Mouse (Mus musculus): ENCODE results near the gene Hist1h2bf. TPM values are rescaled to one million over a fixed set of nuclear protein-coding genes. Genes with fewer than 3 reads are reported as not detected.
"Not testable (repeated sequence)": the region's sequence is repeated elsewhere in the genome, so short reads cannot be mapped to it uniquely, and the experiment has no call there.

The Hist1h2bf gene
- total RNA-seq, 1 experiment from 2014 or later, result 569 TPM

DNA sequence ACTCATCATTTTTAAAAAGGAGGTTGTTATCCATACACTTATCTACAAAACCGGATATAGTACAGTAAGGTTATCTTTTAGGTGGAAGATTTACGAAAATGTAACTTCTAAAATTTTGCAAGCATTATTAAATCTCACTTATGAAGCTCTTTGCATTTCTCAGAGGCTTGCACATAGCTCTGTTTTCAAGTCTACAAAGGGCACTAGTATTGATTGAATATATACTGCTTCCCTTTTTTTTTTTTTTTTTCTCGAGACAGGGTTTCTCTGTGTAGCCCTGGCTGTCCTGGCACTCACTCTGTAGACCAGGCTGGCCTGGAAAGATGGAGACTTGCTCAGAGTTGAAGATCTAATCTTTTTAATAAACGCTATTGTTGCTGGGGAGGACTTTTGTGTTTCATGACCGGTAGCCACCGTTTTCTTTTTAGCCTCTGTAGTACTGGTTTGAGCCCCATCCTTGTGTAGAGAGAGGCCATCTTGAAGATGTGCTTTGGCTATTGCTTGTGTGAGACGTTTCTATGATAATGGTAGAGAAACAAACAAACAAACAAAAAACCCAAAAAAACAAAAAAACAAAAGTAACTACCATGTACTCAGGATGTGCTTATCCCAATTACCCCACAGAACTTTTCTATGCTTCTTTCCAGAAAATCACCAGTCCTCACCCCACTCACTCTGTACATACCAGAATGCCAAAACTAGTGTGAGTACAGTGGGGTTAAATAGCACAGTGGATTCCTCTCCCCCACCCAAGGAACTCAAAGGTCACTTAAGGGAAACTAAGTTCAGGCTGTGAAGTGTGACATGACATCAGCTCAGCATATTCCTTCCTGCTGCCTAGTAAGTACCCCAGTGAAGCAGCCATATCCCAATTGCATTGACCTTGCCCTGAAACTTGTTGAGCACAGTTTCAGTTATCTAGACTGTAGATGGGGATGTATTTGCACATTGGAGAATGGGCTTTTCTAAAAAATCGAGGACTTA, 21.8 kb downstream of the Hist1h2bf start:
- no peak for ATAC-seq (replicated peaks; ENCODE audit: low read depth, poor library complexity, severe bottlenecking)

DNA sequence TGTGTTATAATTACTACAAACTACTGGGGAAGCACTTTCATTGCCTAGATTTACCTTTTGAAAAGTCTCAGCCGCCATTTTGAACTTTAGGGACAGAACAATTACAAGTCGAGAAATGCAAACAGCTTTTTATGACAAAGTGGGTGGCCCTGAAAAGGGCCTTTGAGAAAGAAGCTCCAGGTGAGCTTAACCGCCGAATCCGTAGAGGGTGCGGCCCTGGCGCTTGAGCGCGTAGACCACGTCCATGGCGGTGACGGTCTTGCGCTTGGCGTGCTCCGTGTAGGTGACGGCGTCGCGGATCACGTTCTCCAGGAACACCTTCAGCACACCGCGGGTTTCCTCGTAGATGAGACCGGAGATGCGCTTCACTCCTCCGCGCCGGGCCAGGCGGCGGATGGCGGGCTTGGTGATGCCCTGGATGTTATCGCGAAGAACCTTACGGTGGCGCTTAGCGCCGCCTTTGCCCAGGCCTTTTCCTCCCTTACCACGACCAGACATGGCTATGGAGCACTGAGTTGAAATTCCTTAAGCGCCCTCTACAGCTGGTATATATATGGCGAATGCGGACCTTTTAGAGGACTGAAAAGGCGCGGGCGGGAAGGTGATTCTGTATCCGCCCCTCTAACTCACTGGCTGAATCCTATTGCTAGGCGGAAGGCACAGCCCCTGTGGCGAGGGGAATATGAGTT, 22.7 kb downstream of the Hist1h2bf start, which contains the start of gene Hist1h4f:
Gene Hist1h4f, minus strand, starts transcription at position 503 of the 689 bp plus-strand sequence.
- peak; percentile 60 for ATAC-seq (replicated peaks; ENCODE audit: low read depth, poor library complexity, severe bottlenecking)

- ATAC-seq (replicated peaks; ENCODE audit: low read depth, poor library complexity, severe bottlenecking), result no peak
These were observed 23.2 kb downstream of the Hist1h2bf start for GRCm38 (mm10) chr13:23550761-23551145.

GRCm38 (mm10) chr13:23546694-23547093, 27.3 kb downstream of the Hist1h2bf start:
- ATAC-seq (replicated peaks; ENCODE audit: low read depth, poor library complexity, severe bottlenecking), result no peak

GRCm38 (mm10) chr13:23544787-23545120, 29.2 kb downstream of the Hist1h2bf start:
- peak; percentile 33 for ATAC-seq (replicated peaks; ENCODE audit: low read depth, poor library complexity, severe bottlenecking)

DNA sequence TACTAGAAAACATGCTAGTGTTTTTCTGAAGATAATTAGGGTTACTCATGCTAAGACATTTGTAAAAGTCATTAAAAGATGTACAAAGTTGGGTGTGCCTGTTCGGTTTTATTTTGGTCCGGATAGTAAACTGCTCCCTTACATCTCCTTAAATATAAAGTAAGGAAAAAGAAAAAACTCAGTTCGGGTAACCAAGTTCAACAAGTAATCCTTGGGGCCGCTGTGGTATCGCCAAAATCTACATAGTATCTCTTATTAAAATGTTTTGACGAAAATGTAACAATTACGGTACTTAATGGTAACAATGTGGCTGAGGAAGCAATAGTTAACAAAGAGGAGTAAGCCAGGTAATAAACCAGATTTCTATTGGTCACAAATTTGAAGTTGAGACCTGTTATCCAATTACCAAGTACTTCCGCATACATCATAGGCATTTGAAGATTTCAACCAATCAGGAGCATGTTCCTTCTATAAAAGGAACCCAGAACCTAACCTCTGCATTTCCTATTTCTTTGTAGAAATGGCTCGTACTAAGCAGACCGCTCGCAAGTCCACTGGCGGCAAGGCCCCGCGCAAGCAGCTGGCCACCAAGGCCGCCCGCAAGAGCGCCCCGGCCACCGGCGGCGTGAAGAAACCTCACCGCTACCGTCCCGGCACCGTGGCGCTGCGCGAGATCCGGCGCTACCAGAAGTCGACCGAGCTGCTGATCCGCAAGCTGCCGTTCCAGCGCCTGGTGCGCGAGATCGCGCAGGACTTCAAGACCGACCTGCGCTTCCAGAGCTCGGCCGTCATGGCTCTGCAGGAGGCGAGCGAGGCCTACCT, 29.8 kb downstream of the Hist1h2bf start, which contains the start of gene Hist1h3f:
Gene Hist1h3f, plus strand, starts transcription at position 88 of the 822 bp plus-strand sequence.
- peak; percentile 81 for ATAC-seq (replicated peaks; ENCODE audit: low read depth, poor library complexity, severe bottlenecking)

GRCm38 (mm10) chr13:23542999-23543607, 30.9 kb downstream of the Hist1h2bf start, which contains the start of gene Hist1h2bh:
Gene Hist1h2bh, minus strand, starts transcription at chr13:23543392.
- peak; percentile 84 for ATAC-seq (replicated peaks; ENCODE audit: low read depth, poor library complexity, severe bottlenecking)

DNA sequence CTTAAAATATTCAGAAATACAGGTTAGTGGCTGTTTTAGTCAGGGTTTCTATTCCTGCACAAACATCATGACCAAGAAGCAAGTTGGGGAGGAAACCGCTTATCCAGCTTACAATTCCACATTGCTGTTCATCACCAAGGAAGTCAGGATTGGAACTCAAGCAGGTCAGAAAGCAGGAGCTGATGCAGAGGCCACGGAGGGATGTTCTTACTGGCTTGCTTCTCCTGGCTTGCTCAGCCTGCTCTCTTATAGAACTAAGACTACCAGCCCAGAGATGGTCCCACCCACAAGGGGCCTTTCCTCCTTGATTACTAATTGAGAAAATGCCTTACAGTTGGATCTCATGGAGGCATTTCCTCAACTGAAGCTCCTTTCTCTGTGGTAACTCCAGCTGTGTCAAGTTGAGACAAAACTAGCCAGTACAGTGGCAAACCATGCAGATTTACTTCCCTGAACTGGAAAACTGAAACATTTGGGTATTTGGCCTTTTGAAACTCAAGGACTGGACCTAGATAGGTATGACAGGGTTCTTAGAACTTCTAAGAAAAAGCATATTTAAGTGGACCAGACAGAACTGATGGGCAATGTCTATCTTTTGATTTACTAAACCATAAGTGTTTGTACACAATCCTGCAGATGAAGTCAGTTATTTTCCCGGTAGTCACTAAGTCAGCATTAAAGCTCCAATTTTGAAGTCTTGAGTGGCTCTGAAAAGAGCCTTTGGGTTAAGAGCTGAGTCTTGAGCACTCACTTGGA, 31.6 kb downstream of the Hist1h2bf start:
- ATAC-seq (replicated peaks; ENCODE audit: low read depth, poor library complexity, severe bottlenecking), result not testable (repeated sequence)

- ATAC-seq (replicated peaks; ENCODE audit: low read depth, poor library complexity, severe bottlenecking), result no peak
These were observed 32.5 kb downstream of the Hist1h2bf start for GRCm38 (mm10) chr13:23541497-23541896.

DNA sequence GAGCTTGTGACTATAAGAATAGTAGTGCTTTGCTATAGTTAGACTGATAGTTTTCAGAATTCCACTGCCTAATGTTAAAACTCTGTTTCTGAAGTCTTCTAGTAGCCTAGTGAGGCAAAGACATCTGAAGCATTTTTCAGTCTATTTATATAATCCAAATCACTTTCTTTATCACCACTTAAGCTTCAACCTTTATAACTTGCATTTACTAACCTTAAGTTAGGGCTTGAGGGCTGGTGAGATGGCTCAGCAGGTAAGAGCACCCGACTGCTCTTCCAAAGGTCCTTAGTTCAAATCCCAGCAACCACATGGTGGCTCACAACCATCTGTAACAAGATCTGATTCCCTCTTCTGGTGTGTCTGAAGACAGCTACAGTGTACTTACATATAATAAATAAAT, 34.2 kb downstream of the Hist1h2bf start:
- not testable (repeated sequence) for ATAC-seq (replicated peaks; ENCODE audit: low read depth, poor library complexity, severe bottlenecking)

- ATAC-seq (replicated peaks; ENCODE audit: low read depth, poor library complexity, severe bottlenecking), result no peak
These were observed 35.7 kb downstream of the Hist1h2bf start for GRCm38 (mm10) chr13:23538249-23538648.

DNA sequence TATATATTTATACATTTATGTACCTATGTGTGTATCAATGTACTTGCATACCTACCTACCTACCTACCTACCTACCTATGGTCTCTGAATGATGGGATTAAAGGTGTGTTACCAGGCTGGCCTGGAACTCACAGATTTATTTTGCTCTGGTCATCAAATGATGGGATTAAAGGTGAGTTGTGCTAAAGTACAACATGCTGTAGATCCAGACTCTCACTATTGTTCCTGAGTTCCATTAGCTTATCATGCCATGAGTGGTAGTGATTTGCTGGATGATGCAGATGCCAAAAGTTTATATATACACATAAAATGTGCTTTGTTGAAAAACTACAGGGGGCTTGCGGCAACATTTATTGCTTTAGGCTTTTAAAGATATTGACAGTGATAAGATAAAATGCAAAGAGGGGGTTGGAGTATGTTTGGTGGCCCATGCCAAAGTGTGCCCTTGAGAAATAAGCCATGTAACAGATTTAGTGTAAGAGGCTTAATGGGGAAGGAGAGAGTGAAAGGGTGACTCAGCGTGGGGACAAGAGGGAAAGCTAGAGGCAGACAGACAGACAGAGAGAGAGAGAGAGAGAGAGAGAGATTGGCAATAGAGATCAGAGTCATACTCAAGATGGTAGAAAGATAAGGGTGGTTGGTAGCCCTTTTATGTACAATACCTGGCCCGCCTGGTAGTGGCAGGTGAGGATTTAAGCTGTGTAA, 36.8 kb downstream of the Hist1h2bf start:
- ATAC-seq (replicated peaks; ENCODE audit: low read depth, poor library complexity, severe bottlenecking), result no peak

GRCm38 (mm10) chr13:23536076-23536822, 37.7 kb downstream of the Hist1h2bf start:
- ATAC-seq (replicated peaks; ENCODE audit: low read depth, poor library complexity, severe bottlenecking), result no peak

DNA sequence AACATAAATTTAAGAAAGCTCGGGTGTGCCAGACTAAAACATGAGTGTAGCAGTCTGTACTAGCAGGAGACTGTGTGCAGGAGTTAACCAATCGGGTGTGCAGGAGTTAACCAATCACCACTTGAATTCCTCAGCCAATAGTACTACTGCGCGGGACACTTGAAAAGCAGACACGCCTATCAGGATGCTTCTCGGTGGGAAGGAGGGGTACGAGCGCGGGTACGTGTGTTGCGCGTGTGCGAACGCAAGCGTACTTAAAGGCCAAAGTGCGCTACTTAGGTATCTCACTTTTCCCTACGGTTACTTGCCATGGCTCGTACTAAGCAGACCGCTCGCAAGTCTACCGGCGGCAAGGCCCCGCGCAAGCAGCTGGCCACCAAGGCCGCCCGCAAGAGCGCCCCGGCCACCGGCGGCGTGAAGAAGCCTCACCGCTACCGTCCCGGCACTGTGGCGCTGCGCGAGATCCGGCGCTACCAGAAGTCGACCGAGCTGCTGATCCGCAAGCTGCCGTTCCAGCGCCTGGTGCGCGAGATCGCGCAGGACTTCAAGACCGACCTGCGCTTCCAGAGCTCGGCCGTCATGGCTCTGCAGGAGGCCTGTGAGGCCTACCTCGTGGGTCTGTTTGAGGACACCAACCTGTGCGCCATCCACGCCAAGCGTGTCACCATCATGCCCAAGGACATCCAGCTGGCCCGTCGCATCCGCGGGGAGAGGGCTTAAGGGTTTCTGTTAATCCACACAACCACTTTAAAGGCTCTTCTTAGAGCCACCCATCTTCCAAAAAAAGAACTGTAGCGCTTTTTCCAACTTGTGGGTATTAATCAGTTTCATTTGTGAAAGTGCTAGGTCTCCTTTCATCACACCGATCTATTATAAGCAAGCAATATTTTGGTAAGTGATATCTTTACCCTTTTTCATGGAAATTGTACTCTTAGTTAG, 38.6 kb downstream of the Hist1h2bf start, which contains the start of gene Hist1h3g:
Gene Hist1h3g, plus strand, starts transcription at position 286 of the 939 bp plus-strand sequence.
- ATAC-seq (replicated peaks; ENCODE audit: low read depth, poor library complexity, severe bottlenecking), result peak; percentile 65

- ATAC-seq (replicated peaks; ENCODE audit: low read depth, poor library complexity, severe bottlenecking), result 0 out of 2 replicates have a peak, but pooled peaks have one; percentile 2
These were observed 39.4 kb downstream of the Hist1h2bf start for GRCm38 (mm10) chr13:23534368-23535131.

All from common myeloid progenitor, adult 5-6 weeks (primary cell).